Mouse (Mus musculus) midbrain, postnatal 0 days (tissue): ENCODE measurements at regions not wholly inside any gene's neighbourhood (a gene's known extent, or its start where the extent isn't known, plus 50 kb on each side); places are given as distances from the start of the nearest gene placed in this dataset.

Experiments used
- ATAC-seq: fragments of 200-750 bp; cut with Nextera tagmentation; 2 replicates; pipeline ENCODE4 v1.8.0; 2017; ENCODE audit warnings: moderate number of reproducible peaks, mild to moderate bottlenecking, moderate TSS enrichment, moderate library complexity; ENCODE audit not compliant: low FRiP score
- DNase-seq: peaks from one replicate; pipeline ENCODE4 v3.0.0-alpha.2; 2015; ENCODE audit warnings: low spot score
- H3K27ac ChIP-seq: fragments of 300-500 bp; sonication (generic); 2 replicates; pipeline ENCODE4 v1.5.1; 2014; ENCODE audit warnings: low read depth, mild to moderate bottlenecking, low read length, mixed read lengths
- H3K27me3 ChIP-seq: fragments of 300-500 bp; sonication (generic); 2 replicates; pipeline ENCODE4 v1.6.1; 2014; ENCODE audit warnings: low read length, control low read depth, mixed read lengths; ENCODE audit not compliant: insufficient read depth
- H3K36me3 ChIP-seq: fragments of 300-500 bp; sonication (generic); 2 replicates; pipeline ENCODE4 v1.6.1; 2014; ENCODE audit warnings: low read length, control low read depth, mixed read lengths; ENCODE audit not compliant: insufficient read depth
- H3K4me1 ChIP-seq: fragments of 300-500 bp; sonication (generic); 2 replicates; pipeline ENCODE4 v1.6.1; 2014; ENCODE audit warnings: mild to moderate bottlenecking, control low read depth, antibody characterized with exemption, low read length, mixed read lengths; ENCODE audit not compliant: insufficient read depth
- H3K4me2 ChIP-seq: fragments of 300-500 bp; sonication (generic); 2 replicates; pipeline ENCODE4 v1.6.1; 2014; ENCODE audit warnings: low read depth, mild to moderate bottlenecking, low read length, mixed read lengths; ENCODE audit not compliant: poor library complexity, severe bottlenecking
- H3K4me3 ChIP-seq: fragments of 300-500 bp; sonication (generic); 2 replicates; pipeline ENCODE4 v1.5.1; 2014; ENCODE audit warnings: low read depth, mild to moderate bottlenecking, low read length, moderate library complexity
- H3K9ac ChIP-seq: fragments of 300-500 bp; sonication (generic); replicated peaks from 2 replicates; pipeline ENCODE4 v1.6.1; 2014; ENCODE audit warnings: mild to moderate bottlenecking, low read length, moderate library complexity, mixed read lengths; ENCODE audit not compliant: poor library complexity, severe bottlenecking
- H3K9me3 ChIP-seq: fragments of 300-500 bp; sonication (generic); 2 replicates; pipeline ENCODE4 v1.6.1; 2016; ENCODE audit warnings: low read length, control low read depth
- CTCF ChIP-seq: IDR thresholded peaks from 2 replicates; pipeline ENCODE4 v1.5.1; 2016; ENCODE audit warnings: antibody characterized with exemption, mild to moderate bottlenecking
- WGBS: fragments of 180-500 bp; shearing (Covaris S2); extraction: QIAGEN DNeasy Blood & Tissue Kit; methylation state at CpG from one replicate; pipeline ENCODE4 v1.1.7; 2014; 5-methylcytosine and 5-hydroxymethylcytosine counted together

- no peak overlapping the region for H3K9ac ChIP-seq
- H3K9me3 ChIP-seq, result no peaks in the 10 kb centered on the region
- no peaks in the 10 kb centered on the region for H3K27me3 ChIP-seq
- no peak overlapping the region for H3K4me2 ChIP-seq
- H3K27ac ChIP-seq, result no peak overlapping the region
- H3K36me3 ChIP-seq, result no peaks in the 10 kb centered on the region
- no peak for TF ChIP-seq CTCF
- H3K4me1 ChIP-seq, result no peaks in the 10 kb centered on the region
- H3K4me3 ChIP-seq, result no peak overlapping the region
- DNase-seq (no peak), ATAC-seq (no peak)
These were observed 556.5 kb upstream of the Sel1l start for GRCm38 (mm10) chr12:92405506-92405905.

GRCm38 (mm10) chr12:92400987-92401386 lies 552.0 kb upstream of the Sel1l start:
- no peaks in the 10 kb centered on the region for H3K36me3 ChIP-seq

GRCm38 (mm10) chr12:92386195-92386594 lies 537.2 kb upstream of the Sel1l start:
- DNase-seq (no peak), ATAC-seq (no peak)
- no peaks in the 10 kb centered on the region for H3K27me3 ChIP-seq
- no peak overlapping the region for H3K9ac ChIP-seq
- peaks cover 4% of the 10 kb centered on the region; the same call in 1 of the 2 replicates for H3K4me1 ChIP-seq
- H3K36me3 ChIP-seq, result no peaks in the 10 kb centered on the region
- no peak overlapping the region for H3K27ac ChIP-seq
- H3K9me3 ChIP-seq, result no peaks in the 10 kb centered on the region
- H3K4me3 ChIP-seq, result no peak overlapping the region
- WGBS, result 84% methylated on average over 2 of the region's 2 CpGs
- H3K4me2 ChIP-seq, result no peak overlapping the region
- TF ChIP-seq CTCF, result no peak

More at GRCm38 (mm10) chr12:92400987-92401386, 552.0 kb upstream of the Sel1l start:
- DNase-seq (no peak), ATAC-seq (no peak)
- H3K4me1 ChIP-seq, result no peaks in the 10 kb centered on the region
- no peak overlapping the region for H3K9ac ChIP-seq
- H3K9me3 ChIP-seq, result no peaks in the 10 kb centered on the region
- H3K27me3 ChIP-seq, result no peaks in the 10 kb centered on the region
- no peak overlapping the region for H3K4me2 ChIP-seq
- no peak overlapping the region for H3K4me3 ChIP-seq
- no peak overlapping the region for H3K27ac ChIP-seq
- TF ChIP-seq CTCF, result no peak
- WGBS, result 29% methylated on average over 1 of the region's 1 CpGs

GRCm38 (mm10) chr12:92384266-92384937 lies 535.4 kb upstream of the Sel1l start:
- 9% methylated on average over 5 of the region's 5 CpGs for WGBS
- no peak for TF ChIP-seq CTCF
- H3K9me3 ChIP-seq, result no peaks in the 10 kb centered on the region
- ATAC-seq, result no peak; the same call in 1 of the 2 replicates
- peak; percentile 9 for DNase-seq
- H3K27me3 ChIP-seq, result no peaks in the 10 kb centered on the region
- H3K4me3 ChIP-seq, result no peak overlapping the region
- H3K4me1 ChIP-seq, result peaks cover 4% of the 10 kb centered on the region; the same call in 1 of the 2 replicates
- no peaks in the 10 kb centered on the region for H3K36me3 ChIP-seq
- no peak overlapping the region for H3K9ac ChIP-seq
- H3K27ac ChIP-seq, result no peak overlapping the region
- H3K4me2 ChIP-seq, result no peak overlapping the region

GRCm38 (mm10) chr12:92379130-92379529 lies 530.2 kb upstream of the Sel1l start:
- H3K9ac ChIP-seq, result no peak overlapping the region
- peaks cover 2% of the 10 kb centered on the region; the same call in 1 of the 2 replicates for H3K4me1 ChIP-seq
- TF ChIP-seq CTCF, result peak; percentile 50
- H3K4me3 ChIP-seq, result no peak overlapping the region
- ATAC-seq (no peak), DNase-seq (no peak)
- 60% methylated on average over 3 of the region's 3 CpGs for WGBS
- no peaks in the 10 kb centered on the region for H3K27me3 ChIP-seq
- H3K4me2 ChIP-seq, result no peak overlapping the region
- no peak overlapping the region for H3K27ac ChIP-seq
- H3K9me3 ChIP-seq, result no peaks in the 10 kb centered on the region
- H3K36me3 ChIP-seq, result no peaks in the 10 kb centered on the region

- Histone ChIP-seq H3K4me1 (no peaks in the 10 kb centered on the region), H3K36me3 (no peaks in the 10 kb centered on the region), H3K4me3 (no peak overlapping the region), H3K9me3 (no peaks in the 10 kb centered on the region), H3K27me3 (no peaks in the 10 kb centered on the region), H3K4me2 (no peak overlapping the region), H3K9ac (no peak overlapping the region), H3K27ac (no peak overlapping the region)
- TF ChIP-seq CTCF, result no peak
- DNase-seq (no peak), ATAC-seq (no peak)
- 75% methylated on average over 5 of the region's 5 CpGs for WGBS
These were observed 517.0 kb upstream of the Sel1l start for GRCm38 (mm10) chr12:92365926-92366325.
